Mouse (Mus musculus) limb, embryonic 15.5 days (tissue): ENCODE data around the gene Grin2b. TPM values are rescaled to one million over a fixed set of nuclear protein-coding genes. Genes with fewer than 3 reads are reported as not detected.
"Not testable (repeated sequence)": the region's sequence is repeated elsewhere in the genome, so short reads cannot be mapped to it uniquely, and the experiment has no call there.

Source experiments
- ATAC-seq: fragments of 200-750 bp; cut with Nextera tagmentation; 2 replicates; pipeline ENCODE4 v1.8.0; 2017; ENCODE audit warnings: low read depth, moderate TSS enrichment; ENCODE audit not compliant: insufficient number of reproducible peaks, low FRiP score, low TSS enrichment
- H3K27ac ChIP-seq: fragments of 300-500 bp; sonication (generic); 2 replicates; pipeline ENCODE4 v1.5.1; 2015; ENCODE audit warnings: moderate library complexity, mild to moderate bottlenecking, inconsistent platforms
- H3K27me3 ChIP-seq: fragments of 300-500 bp; sonication (generic); 2 replicates; pipeline ENCODE4 v1.6.1; 2015; ENCODE audit warnings: inconsistent platforms
- H3K36me3 ChIP-seq: fragments of 300-500 bp; sonication (generic); 2 replicates; pipeline ENCODE4 v1.6.1; 2015; ENCODE audit warnings: inconsistent platforms
- H3K4me1 ChIP-seq: fragments of 300-500 bp; sonication (generic); 2 replicates; pipeline ENCODE4 v1.6.1; 2015; ENCODE audit warnings: inconsistent platforms
- H3K4me2 ChIP-seq: fragments of 300-500 bp; sonication (generic); 2 replicates; pipeline ENCODE4 v1.6.1; 2015; ENCODE audit warnings: mild to moderate bottlenecking, inconsistent platforms
- H3K4me3 ChIP-seq: fragments of 300-500 bp; sonication (generic); 2 replicates; pipeline ENCODE4 v1.5.1; 2015; ENCODE audit warnings: mild to moderate bottlenecking, inconsistent platforms
- H3K9ac ChIP-seq: fragments of 300-500 bp; sonication (generic); 2 replicates; pipeline ENCODE4 v1.6.1; 2015; ENCODE audit warnings: inconsistent platforms
- H3K9me3 ChIP-seq: fragments of 300-500 bp; sonication (generic); 2 replicates; pipeline ENCODE4 v1.6.1; 2016; ENCODE audit warnings: inconsistent platforms
- WGBS: fragments of 180-500 bp; shearing (Covaris S2); methylation state at CpG from one replicate; pipeline ENCODE4 v1.1.7; 2015; 5-methylcytosine and 5-hydroxymethylcytosine counted together
- polyA plus RNA-seq: library from polyadenylated mRNA; unstranded; fragments of >200 nt; fragmentation: Nextera tagmentation; extraction: Ambion mirVana; gene quantifications from 2 replicates; pipeline ENCODE4 v1.2.1, GENCODE M21; 2015

The Grin2b gene
- polyA plus RNA-seq, 1 experiment from 2014 or later = 3.2 TPM

GRCm38 (mm10) chr6:135706850-135707522 is 466.3 kb downstream of the Grin2b start:
- not testable (repeated sequence) for H3K4me2 ChIP-seq, H3K9me3 ChIP-seq
- WGBS = 87% methylated on average over 6 of the region's 6 CpGs

DNA sequence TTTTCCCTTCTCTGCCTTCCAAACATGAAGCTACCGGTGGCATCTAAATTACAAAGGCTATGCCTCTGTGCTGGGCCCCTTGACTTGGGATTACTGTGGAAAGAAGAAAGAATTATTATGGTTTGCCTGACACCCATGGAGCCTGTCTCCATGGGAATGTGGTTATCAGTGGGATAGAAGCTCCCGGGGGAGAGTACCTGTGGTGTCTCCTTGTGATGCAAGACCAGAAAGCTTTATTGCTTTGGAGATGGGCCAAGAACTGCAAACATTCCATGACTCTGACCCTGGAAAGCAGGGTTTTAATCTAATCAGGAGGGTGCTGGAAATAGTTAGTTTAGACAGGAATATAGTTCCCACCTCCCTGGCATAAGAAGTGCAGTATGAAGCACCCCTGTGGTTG is 469.7 kb downstream of the Grin2b start:
- Histone ChIP-seq H3K9me3 (no peaks in the 10 kb centered on the region), H3K4me3 (no peak overlapping the region), H3K9ac (no peak overlapping the region), H3K27ac (no peak overlapping the region), H3K4me2 (no peak overlapping the region), H3K36me3 (no peaks in the 10 kb centered on the region), H3K4me1 (no peaks in the 10 kb centered on the region), H3K27me3 (no peaks in the 10 kb centered on the region)
- no peak for ATAC-seq
- whole genome bisulfite sequencing = 46% methylated on average over 2 of the region's 2 CpGs

More at GRCm38 (mm10) chr6:135706850-135707522, 466.3 kb downstream of the Grin2b start:
- not testable (repeated sequence) for H3K4me1 ChIP-seq, H3K27ac ChIP-seq, H3K27me3 ChIP-seq, H3K9ac ChIP-seq, ATAC-seq, H3K36me3 ChIP-seq, H3K4me3 ChIP-seq

DNA sequence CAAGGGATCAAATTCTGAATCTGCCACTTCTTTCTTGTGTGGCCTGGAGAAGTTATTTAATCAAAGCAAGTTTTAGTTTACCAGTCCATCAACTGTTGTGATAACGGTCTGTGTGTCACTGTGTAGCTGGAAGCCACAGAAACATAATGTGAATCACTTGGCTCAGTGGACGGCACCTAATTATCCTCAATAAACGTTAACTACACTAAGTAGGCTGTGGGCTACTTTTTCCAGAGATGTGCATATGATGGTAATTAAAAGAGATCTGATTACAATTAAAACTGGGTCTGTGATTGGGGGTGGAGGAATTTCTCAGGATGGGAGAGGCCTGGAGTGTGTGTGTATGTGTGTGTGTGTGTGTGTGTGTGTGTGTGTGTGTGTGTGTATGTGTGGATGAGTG is 471.9 kb downstream of the Grin2b start:
- no peaks in the 10 kb centered on the region for H3K4me1 ChIP-seq
- no peak overlapping the region for H3K4me3 ChIP-seq
- ATAC-seq = no peak
- H3K9ac ChIP-seq = no peak overlapping the region
- no peak overlapping the region for H3K4me2 ChIP-seq
- no peaks in the 10 kb centered on the region for H3K27me3 ChIP-seq
- no peak overlapping the region for H3K27ac ChIP-seq
- WGBS = 43% methylated on average over 3 of the region's 3 CpGs
- H3K9me3 ChIP-seq = no peaks in the 10 kb centered on the region
- H3K36me3 ChIP-seq = no peaks in the 10 kb centered on the region

DNA sequence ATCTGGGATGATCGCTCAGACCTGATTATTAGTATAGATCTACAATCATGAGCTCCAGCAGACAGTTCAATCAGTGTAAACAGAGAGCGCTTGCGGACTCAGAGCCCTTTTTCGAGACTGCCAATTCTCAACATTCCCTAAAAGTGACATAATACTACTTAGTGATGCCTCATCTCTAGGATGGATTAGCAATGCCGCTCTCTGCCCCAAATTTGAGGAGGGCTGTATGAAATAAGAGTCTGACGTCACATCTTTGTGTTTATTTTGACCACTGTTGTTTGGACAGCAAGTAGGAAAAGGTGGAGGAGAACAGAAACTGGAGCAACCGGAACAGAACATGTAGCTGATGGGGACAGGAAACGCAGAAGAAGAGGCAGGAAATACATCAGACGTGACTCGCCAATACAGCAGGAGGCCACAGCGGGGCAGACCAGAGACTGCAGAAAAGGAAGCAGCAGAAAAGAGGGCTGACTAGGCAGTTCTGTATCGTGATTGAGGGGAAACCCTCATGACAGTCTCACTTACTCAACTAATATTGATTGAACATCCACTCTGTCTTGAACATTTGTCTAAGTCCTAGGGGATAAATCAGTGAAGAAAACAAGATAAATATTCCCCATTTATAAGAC is 472.5 kb downstream of the Grin2b start:
- 75% methylated on average over 12 of the region's 12 CpGs for WGBS
- no peak for ATAC-seq
- Histone ChIP-seq H3K9ac (no peak overlapping the region), H3K9me3 (no peaks in the 10 kb centered on the region), H3K36me3 (no peaks in the 10 kb centered on the region), H3K27me3 (no peaks in the 10 kb centered on the region), H3K4me1 (no peaks in the 10 kb centered on the region), H3K27ac (no peak overlapping the region), H3K4me3 (no peak overlapping the region), H3K4me2 (no peak overlapping the region)

DNA sequence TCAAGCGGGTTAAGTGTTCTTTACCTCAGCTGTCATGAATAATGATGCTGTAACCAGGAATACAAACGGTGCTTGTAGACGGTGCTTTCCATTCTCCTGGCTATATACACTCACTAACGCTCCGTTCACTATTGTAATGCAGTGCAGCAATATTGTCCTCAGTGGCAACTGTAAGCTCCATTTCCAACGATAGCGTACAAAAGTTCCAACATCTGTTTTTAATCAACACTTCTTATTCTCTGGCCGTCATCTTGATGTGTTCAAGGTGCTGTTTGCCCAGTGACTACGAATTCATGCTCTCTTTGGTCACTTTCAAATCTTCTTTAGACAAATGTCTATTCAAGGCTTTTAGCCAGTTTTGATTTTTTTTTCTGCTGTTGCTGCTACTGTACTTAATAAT is 480.8 kb downstream of the Grin2b start:
- Histone ChIP-seq H3K27me3 (no peaks in the 10 kb centered on the region), H3K9ac (no peak overlapping the region), H3K27ac (no peak overlapping the region), H3K4me3 (no peak overlapping the region), H3K9me3 (no peaks in the 10 kb centered on the region), H3K36me3 (no peaks in the 10 kb centered on the region), H3K4me1 (no peaks in the 10 kb centered on the region; the same call in 1 of the 2 replicates), H3K4me2 (no peak overlapping the region)
- WGBS = 35% methylated on average over 9 of the region's 9 CpGs
- no peak for ATAC-seq

DNA sequence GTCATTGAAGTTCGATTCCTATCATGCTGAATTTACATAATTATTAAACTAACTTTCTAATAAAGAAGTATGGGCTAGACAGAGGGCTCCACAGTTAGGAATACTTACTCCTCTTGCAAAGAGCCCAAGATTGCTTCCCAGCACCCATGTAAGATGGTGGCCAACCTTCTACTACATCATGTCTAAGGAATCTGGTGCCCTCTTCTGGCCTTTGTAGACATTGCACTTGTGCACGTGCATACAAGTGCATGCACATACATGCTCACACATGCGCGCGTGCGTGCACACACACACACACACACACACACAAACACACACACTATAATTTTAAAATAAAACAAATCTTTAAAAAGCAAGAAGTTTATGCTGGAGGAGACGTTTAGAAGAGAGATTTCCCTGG is 481.8 kb downstream of the Grin2b start:
- no peak overlapping the region for H3K9ac ChIP-seq
- H3K9me3 ChIP-seq = no peaks in the 10 kb centered on the region
- H3K4me1 ChIP-seq = no peaks in the 10 kb centered on the region; the same call in 1 of the 2 replicates
- H3K4me3 ChIP-seq = no peak overlapping the region
- H3K27ac ChIP-seq = no peak overlapping the region
- ATAC-seq = no peak
- H3K4me2 ChIP-seq = no peak overlapping the region
- no peaks in the 10 kb centered on the region for H3K27me3 ChIP-seq
- WGBS = 85% methylated on average over 7 of the region's 7 CpGs
- H3K36me3 ChIP-seq = no peaks in the 10 kb centered on the region

DNA sequence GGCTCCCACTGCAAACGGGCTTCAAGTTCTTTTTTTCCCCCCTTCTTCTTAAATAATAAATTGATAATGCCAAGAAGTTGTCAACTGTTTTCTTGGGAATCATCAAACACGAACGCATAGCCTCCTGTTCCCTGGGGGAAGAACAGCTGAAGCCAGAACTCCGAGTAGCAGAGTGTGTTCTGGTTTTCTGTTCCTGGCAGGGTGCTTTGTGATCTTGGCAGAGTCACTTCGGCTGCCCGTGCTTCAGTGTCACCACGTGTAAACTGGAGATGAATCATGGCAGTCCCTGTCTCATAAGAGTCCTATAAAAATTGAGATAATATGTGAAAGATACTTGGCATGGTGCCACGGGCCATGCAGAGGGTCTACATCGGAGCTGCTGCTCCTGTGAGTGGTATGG is 485.4 kb downstream of the Grin2b start:
- H3K27ac ChIP-seq = no peak overlapping the region
- H3K9ac ChIP-seq = no peak overlapping the region
- no peaks in the 10 kb centered on the region for H3K27me3 ChIP-seq
- no peak overlapping the region for H3K4me2 ChIP-seq
- H3K36me3 ChIP-seq = no peaks in the 10 kb centered on the region
- H3K9me3 ChIP-seq = no peaks in the 10 kb centered on the region
- no peaks in the 10 kb centered on the region; the same call in 1 of the 2 replicates for H3K4me1 ChIP-seq
- 58% methylated on average over 9 of the region's 9 CpGs for WGBS
- no peak for ATAC-seq
- no peak overlapping the region for H3K4me3 ChIP-seq

- Histone ChIP-seq H3K4me3 (no peak overlapping the region), H3K4me1 (no peaks in the 10 kb centered on the region), H3K9ac (no peak overlapping the region), H3K27me3 (no peaks in the 10 kb centered on the region), H3K4me2 (no peak overlapping the region), H3K9me3 (no peaks in the 10 kb centered on the region), H3K27ac (no peak overlapping the region), H3K36me3 (no peaks in the 10 kb centered on the region)
- WGBS = 79% methylated on average over 2 of the region's 2 CpGs
- no peak for ATAC-seq
Measured at GRCm38 (mm10) chr6:135684206-135684605, 489.1 kb downstream of the Grin2b start.

- not testable (repeated sequence) for H3K4me1 ChIP-seq, H3K9ac ChIP-seq, H3K4me3 ChIP-seq, H3K36me3 ChIP-seq, H3K27me3 ChIP-seq, H3K27ac ChIP-seq, H3K9me3 ChIP-seq, ATAC-seq, H3K4me2 ChIP-seq
- 82% methylated on average over 4 of the region's 4 CpGs for WGBS
Measured at GRCm38 (mm10) chr6:135681423-135681822, 491.9 kb downstream of the Grin2b start.

- Histone ChIP-seq H3K9ac (no peak overlapping the region), H3K4me3 (no peak overlapping the region), H3K27me3 (no peaks in the 10 kb centered on the region), H3K9me3 (no peaks in the 10 kb centered on the region), H3K4me2 (no peak overlapping the region), H3K36me3 (no peaks in the 10 kb centered on the region), H3K4me1 (no peaks in the 10 kb centered on the region), H3K27ac (no peak overlapping the region)
- 66% methylated on average over 14 of the region's 14 CpGs for WGBS
- no peak for ATAC-seq
Measured at GRCm38 (mm10) chr6:135680105-135680710, 493.1 kb downstream of the Grin2b start.

DNA sequence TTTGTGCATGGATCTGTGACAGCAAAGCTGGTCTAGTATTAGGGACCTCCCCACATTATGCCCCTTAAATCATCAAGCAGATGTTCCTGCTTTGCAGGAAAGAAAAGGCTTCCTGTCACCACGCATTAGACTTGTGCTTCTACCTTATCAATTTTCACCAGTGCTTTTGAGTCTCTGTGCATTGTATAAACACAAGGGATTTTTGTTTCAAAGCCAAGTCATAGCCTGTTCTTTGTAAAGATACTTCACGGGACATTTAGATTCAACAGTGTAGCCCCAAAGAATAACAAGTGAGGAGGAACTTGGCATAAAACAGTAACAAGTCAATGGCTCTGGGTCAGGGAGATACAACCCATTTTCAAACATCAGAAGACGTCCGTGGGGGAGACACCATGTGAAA is 498.9 kb downstream of the Grin2b start:
- no peak for ATAC-seq
- H3K4me1 ChIP-seq = no peaks in the 10 kb centered on the region
- no peak overlapping the region for H3K27ac ChIP-seq
- no peaks in the 10 kb centered on the region for H3K27me3 ChIP-seq
- H3K9me3 ChIP-seq = no peaks in the 10 kb centered on the region
- H3K36me3 ChIP-seq = no peaks in the 10 kb centered on the region
- H3K9ac ChIP-seq = no peak overlapping the region
- no peak overlapping the region for H3K4me3 ChIP-seq
- H3K4me2 ChIP-seq = no peak overlapping the region
- WGBS = 62% methylated on average over 4 of the region's 4 CpGs

DNA sequence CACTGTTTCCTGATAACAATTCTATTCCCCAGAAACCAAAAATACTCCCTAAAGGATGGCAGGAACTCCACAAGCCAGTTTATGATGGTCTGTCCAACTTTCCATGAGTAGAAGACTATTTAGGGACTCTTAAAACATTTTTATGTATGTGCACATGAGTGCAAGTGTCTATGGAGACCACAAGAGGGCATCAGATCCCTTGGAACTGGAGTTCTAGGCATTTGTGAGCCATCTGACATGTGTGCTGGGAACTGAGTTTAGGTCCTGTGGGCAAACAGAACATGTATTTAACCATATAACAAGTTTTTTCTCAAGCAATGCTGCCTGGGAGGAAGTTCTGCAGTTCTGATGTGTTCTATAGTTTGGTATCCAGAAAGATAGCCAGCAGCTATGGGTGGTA is 501.3 kb downstream of the Grin2b start:
- H3K27me3 ChIP-seq = no peaks in the 10 kb centered on the region
- no peak for ATAC-seq
- H3K4me1 ChIP-seq = no peaks in the 10 kb centered on the region
- H3K4me2 ChIP-seq = no peak overlapping the region
- no peak overlapping the region for H3K9ac ChIP-seq
- no peak overlapping the region for H3K4me3 ChIP-seq
- H3K9me3 ChIP-seq = no peaks in the 10 kb centered on the region
- H3K36me3 ChIP-seq = no peaks in the 10 kb centered on the region
- no peak overlapping the region for H3K27ac ChIP-seq
